Mouse (Mus musculus): ENCODE measurements at regions not wholly inside any gene's neighbourhood (a gene's known extent, or its start where the extent isn't known, plus 50 kb on each side); places are given as distances from the start of the nearest gene placed in this dataset.

GRCm38 (mm10) chr7:133492626-133493025 is 109.3 kb downstream of the Tex36 start:
- peak overlapping the region; percentile 22; the same call in 1 of the 2 replicates for H3K27ac ChIP-seq

GRCm38 (mm10) chr7:133487887-133488630 is 113.9 kb downstream of the Tex36 start:
- peak; percentile 48; the same call in 1 of the 2 replicates for ATAC-seq (ENCODE audit: low FRiP score, low read depth)
- WGBS = 47% methylated on average over 7 of the region's 7 CpGs
- H3K27ac ChIP-seq = 0 out of 2 replicates have a peak overlapping the region, but pooled peaks have one; percentile 28

More at GRCm38 (mm10) chr7:133492626-133493025, 109.3 kb downstream of the Tex36 start:
- peaks cover 48% of the 10 kb centered on the region for H3K4me1 ChIP-seq
- no peaks in the 10 kb centered on the region for H3K9me3 ChIP-seq
- H3K4me2 ChIP-seq (replicated peaks) = 0 out of 2 replicates have a peak overlapping the region, but pooled peaks have one; percentile 11
- no peak for ATAC-seq (ENCODE audit: low FRiP score, low read depth)
- H3K27me3 ChIP-seq = 0 out of 2 replicates have a peak, but pooled peaks cover 7% of the 10 kb centered on the region
- no peak overlapping the region for H3K9ac ChIP-seq
- 26% methylated on average over 6 of the region's 6 CpGs for WGBS
- no peaks in the 10 kb centered on the region for H3K36me3 ChIP-seq
- H3K4me3 ChIP-seq = no peak overlapping the region

GRCm38 (mm10) chr7:133484430-133484841 is 117.5 kb downstream of the Tex36 start:
- no peak overlapping the region for H3K27ac ChIP-seq
- no peaks in the 10 kb centered on the region for H3K9me3 ChIP-seq
- H3K4me1 ChIP-seq = peaks cover 12% of the 10 kb centered on the region; the same call in 1 of the 2 replicates
- peaks cover 6% of the 10 kb centered on the region; the same call in 1 of the 2 replicates for H3K27me3 ChIP-seq
- ATAC-seq (ENCODE audit: low FRiP score, low read depth) = no peak
- no peak overlapping the region for H3K4me3 ChIP-seq
- 79% methylated on average over 8 of the region's 8 CpGs for WGBS
- H3K36me3 ChIP-seq = no peaks in the 10 kb centered on the region
- H3K9ac ChIP-seq = no peak overlapping the region
- H3K4me2 ChIP-seq (replicated peaks) = no peak overlapping the region

More at GRCm38 (mm10) chr7:133487887-133488630, 113.9 kb downstream of the Tex36 start:
- no peaks in the 10 kb centered on the region for H3K36me3 ChIP-seq
- H3K27me3 ChIP-seq = 0 out of 2 replicates have a peak, but pooled peaks cover 5% of the 10 kb centered on the region
- H3K9ac ChIP-seq = no peak overlapping the region
- no peak overlapping the region for H3K4me3 ChIP-seq
- peaks cover 31% of the 10 kb centered on the region for H3K4me1 ChIP-seq
- H3K4me2 ChIP-seq (replicated peaks) = no peak overlapping the region
- no peaks in the 10 kb centered on the region for H3K9me3 ChIP-seq

GRCm38 (mm10) chr7:133481529-133481928 is 120.4 kb downstream of the Tex36 start:
- Histone ChIP-seq H3K4me1 (no peaks in the 10 kb centered on the region), H3K4me2 (replicated peaks) (no peak overlapping the region), H3K27me3 (peaks cover 6% of the 10 kb centered on the region; the same call in 1 of the 2 replicates), H3K9ac (no peak overlapping the region), H3K9me3 (no peaks in the 10 kb centered on the region), H3K4me3 (no peak overlapping the region), H3K36me3 (no peaks in the 10 kb centered on the region), H3K27ac (no peak overlapping the region)
- WGBS = 47% methylated on average over 6 of the region's 6 CpGs
- no peak for ATAC-seq (ENCODE audit: low FRiP score, low read depth)

GRCm38 (mm10) chr7:133479679-133480078 is 122.3 kb downstream of the Tex36 start:
- Histone ChIP-seq H3K4me1 (no peaks in the 10 kb centered on the region), H3K4me2 (replicated peaks) (no peak overlapping the region), H3K27me3 (peaks cover 6% of the 10 kb centered on the region; the same call in 1 of the 2 replicates), H3K9ac (no peak overlapping the region), H3K4me3 (no peak overlapping the region), H3K9me3 (no peaks in the 10 kb centered on the region), H3K27ac (no peak overlapping the region), H3K36me3 (no peaks in the 10 kb centered on the region)
- 32% methylated on average over 7 of the region's 7 CpGs for WGBS
- ATAC-seq (ENCODE audit: low FRiP score, low read depth) = no peak

- Histone ChIP-seq H3K27ac (no peak overlapping the region), H3K4me2 (replicated peaks) (no peak overlapping the region), H3K4me3 (no peak overlapping the region), H3K9me3 (no peaks in the 10 kb centered on the region), H3K27me3 (peaks cover 4% of the 10 kb centered on the region; the same call in 1 of the 2 replicates), H3K36me3 (no peaks in the 10 kb centered on the region), H3K9ac (no peak overlapping the region), H3K4me1 (no peaks in the 10 kb centered on the region)
- no peak for ATAC-seq (ENCODE audit: low FRiP score, low read depth)
- 75% methylated on average over 5 of the region's 5 CpGs for WGBS
Measured at GRCm38 (mm10) chr7:133477933-133478332, 124.0 kb downstream of the Tex36 start.

GRCm38 (mm10) chr7:133477221-133477620 is 124.7 kb downstream of the Tex36 start:
- Histone ChIP-seq H3K4me2 (replicated peaks) (no peak overlapping the region), H3K9ac (no peak overlapping the region), H3K9me3 (no peaks in the 10 kb centered on the region), H3K4me1 (no peaks in the 10 kb centered on the region), H3K36me3 (no peaks in the 10 kb centered on the region), H3K27ac (no peak overlapping the region), H3K4me3 (no peak overlapping the region), H3K27me3 (peaks cover 4% of the 10 kb centered on the region; the same call in 1 of the 2 replicates)
- 57% methylated on average over 6 of the region's 6 CpGs for WGBS
- ATAC-seq (ENCODE audit: low FRiP score, low read depth) = no peak

GRCm38 (mm10) chr7:133471706-133472105 is 130.3 kb downstream of the Tex36 start:
- Histone ChIP-seq H3K9me3 (no peaks in the 10 kb centered on the region), H3K27ac (no peak overlapping the region), H3K27me3 (no peaks in the 10 kb centered on the region), H3K9ac (no peak overlapping the region), H3K4me2 (replicated peaks) (no peak overlapping the region), H3K4me3 (no peak overlapping the region), H3K36me3 (no peaks in the 10 kb centered on the region), H3K4me1 (no peaks in the 10 kb centered on the region)
- WGBS = 94% methylated on average over 5 of the region's 5 CpGs
- no peak for ATAC-seq (ENCODE audit: low FRiP score, low read depth)

GRCm38 (mm10) chr7:133470620-133470958 is 131.4 kb downstream of the Tex36 start:
- no peaks in the 10 kb centered on the region for H3K9me3 ChIP-seq
- no peak for ATAC-seq (ENCODE audit: low FRiP score, low read depth)
- no peak overlapping the region for H3K9ac ChIP-seq
- no peaks in the 10 kb centered on the region for H3K36me3 ChIP-seq
- H3K27me3 ChIP-seq = no peaks in the 10 kb centered on the region
- H3K4me3 ChIP-seq = no peak overlapping the region
- WGBS = 65% methylated on average over 3 of the region's 3 CpGs
- no peak overlapping the region for H3K27ac ChIP-seq
- no peak overlapping the region for H3K4me2 ChIP-seq (replicated peaks)
- H3K4me1 ChIP-seq = no peaks in the 10 kb centered on the region

- WGBS = 65% methylated on average over 6 of the region's 6 CpGs
- H3K27ac ChIP-seq = no peak overlapping the region
- no peaks in the 10 kb centered on the region for H3K36me3 ChIP-seq
- H3K27me3 ChIP-seq = no peaks in the 10 kb centered on the region
- no peaks in the 10 kb centered on the region for H3K9me3 ChIP-seq
- H3K4me2 ChIP-seq (replicated peaks) = no peak overlapping the region
- no peaks in the 10 kb centered on the region for H3K4me1 ChIP-seq
- no peak for ATAC-seq (ENCODE audit: low FRiP score, low read depth)
- H3K9ac ChIP-seq = no peak overlapping the region
- H3K4me3 ChIP-seq = no peak overlapping the region
Measured at GRCm38 (mm10) chr7:133469952-133470619, 131.9 kb downstream of the Tex36 start.

- Histone ChIP-seq H3K9ac (no peak overlapping the region), H3K4me1 (no peaks in the 10 kb centered on the region), H3K4me2 (replicated peaks) (no peak overlapping the region), H3K27ac (no peak overlapping the region), H3K4me3 (no peak overlapping the region), H3K9me3 (no peaks in the 10 kb centered on the region), H3K36me3 (no peaks in the 10 kb centered on the region), H3K27me3 (no peaks in the 10 kb centered on the region)
- no peak for ATAC-seq (ENCODE audit: low FRiP score, low read depth)
- WGBS = 33% methylated on average over 3 of the region's 3 CpGs
Measured at GRCm38 (mm10) chr7:133469106-133469505, 132.9 kb downstream of the Tex36 start.

- 0 out of 2 replicates have a peak, but pooled peaks cover 2% of the 10 kb centered on the region for H3K9me3 ChIP-seq
- H3K4me1 ChIP-seq = no peaks in the 10 kb centered on the region
- no peaks in the 10 kb centered on the region for H3K36me3 ChIP-seq
- WGBS = 36% methylated on average over 3 of the region's 3 CpGs
- H3K27me3 ChIP-seq = no peaks in the 10 kb centered on the region
- H3K4me3 ChIP-seq = no peak overlapping the region
- no peak overlapping the region for H3K4me2 ChIP-seq (replicated peaks)
- no peak overlapping the region for H3K9ac ChIP-seq
- no peak overlapping the region for H3K27ac ChIP-seq
- ATAC-seq (ENCODE audit: low FRiP score, low read depth) = no peak
Measured at GRCm38 (mm10) chr7:133468346-133468745, 133.6 kb downstream of the Tex36 start.
